ENCODE assay signal across 1 mouse cellular context in the genomic region with DNA sequence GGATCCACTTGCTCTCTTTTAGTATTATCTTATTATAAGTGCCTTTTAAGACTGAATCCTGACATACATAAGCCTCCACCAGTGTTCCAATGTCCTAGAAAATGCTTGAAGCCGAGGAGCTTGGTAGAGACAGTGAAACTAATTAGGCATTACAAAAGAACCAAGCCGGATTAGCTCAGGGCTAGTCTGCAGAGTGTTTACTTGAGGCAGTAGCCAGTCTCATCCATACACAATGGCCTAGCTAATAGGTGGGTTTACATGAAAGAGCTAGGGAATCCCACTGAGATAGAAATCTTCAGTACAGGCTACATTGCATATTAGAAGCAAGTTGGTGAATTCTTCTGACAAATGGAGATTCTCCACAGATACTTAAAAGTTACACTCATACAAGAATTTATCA. TPM values are rescaled to one million over a fixed set of nuclear protein-coding genes. Genes with fewer than 3 reads are reported as not detected.
"Had no signal": no experiment of that assay in that cellular context is flagged by ENCODE, and none has a peak within 500 bp of the region (broad histone marks: within the 10 kb centered on the region; RNA-seq: fewer than 3 reads in every experiment).

No protein-coding gene starts in this region.

RNA-seq across cellular contexts. Expression of gene Ogn, which starts 5.3 kb away (rescaled TPM):
- polyA plus RNA-seq: erythroblast, embryonic 14.5 days had no signal

RNA-seq across cellular contexts. Expression of gene Omd, which starts 20.3 kb away (rescaled TPM):
- polyA plus RNA-seq: erythroblast, embryonic 14.5 days had no signal

RNA-seq across cellular contexts. Expression of gene Aspn, which starts 58.3 kb away (rescaled TPM):
- polyA plus RNA-seq: erythroblast, embryonic 14.5 days had no signal
